In genomic region chr11:96270996-96271540, GRCm38 (mm10) we compare ENCODE assay signal across 8 mouse cellular contexts. TPM values are rescaled to one million over a fixed set of nuclear protein-coding genes. Genes with fewer than 3 reads are reported as not detected.
DNase-seq lines count a peak whose midpoint lies in the region; ATAC-seq lines count a peak whose summit lies in the region.

Gene Hoxb9 (plus strand): TSS chr11:96271457.

- H3K4me3 ChIP-seq in midbrain, embryonic 13.5 days (replicated peaks), result peak within 1 kb of the TSS; percentile 6; the same call in 1 of the 2 replicates
- no peak within 1 kb of the TSS for H3K4me3 ChIP-seq in midbrain, embryonic 16.5 days (ENCODE audit: low read depth, low read length)
- H3K4me3 ChIP-seq in embryonic facial prominence, embryonic 13.5 days, result peak within 1 kb of the TSS; percentile 23

- H3K4me1 ChIP-seq in midbrain, embryonic 13.5 days (replicated peaks), result peaks cover 6% of the 10 kb centered on the region
- no peaks in the 10 kb centered on the region; the same call in 1 of the 2 replicates for H3K4me1 ChIP-seq in midbrain, embryonic 16.5 days (ENCODE audit: control insufficient read depth, insufficient read depth, low read length)
- H3K4me1 ChIP-seq in embryonic facial prominence, embryonic 13.5 days, result peaks cover 10% of the 10 kb centered on the region; the same call in 1 of the 2 replicates

- no peak within 1 kb of the TSS for H3K27ac ChIP-seq in midbrain, embryonic 13.5 days
- H3K27ac ChIP-seq in midbrain, embryonic 16.5 days (ENCODE audit: low read length), result no peak within 1 kb of the TSS
- no peak within 1 kb of the TSS for H3K27ac ChIP-seq in embryonic facial prominence, embryonic 13.5 days

- peak within 1 kb of the TSS; percentile 9; the same call in 1 of the 2 replicates for H3K4me2 ChIP-seq in midbrain, embryonic 13.5 days (replicated peaks)
- H3K4me2 ChIP-seq in midbrain, embryonic 16.5 days (ENCODE audit: low read length), result no peak within 1 kb of the TSS
- peak within 1 kb of the TSS; percentile 26 for H3K4me2 ChIP-seq in embryonic facial prominence, embryonic 13.5 days

- peak; percentile 72 to 88 for DNase-seq in kidney, postnatal 25 days
- DNase-seq in testis, postnatal 14 days (ENCODE audit: low spot score), result peak; percentile 45
- DNase-seq in spleen, postnatal 14 days (ENCODE audit: low spot score in 2 of 2), result no peak
- no peak for DNase-seq in gastrocnemius, postnatal 4 days (ENCODE audit: low spot score in 2 of 2)
- DNase-seq in frontal cortex, postnatal 25 days (ENCODE audit: low spot score in 2 of 2), result no peak

- no peak within 1 kb of the TSS for H3K9ac ChIP-seq in midbrain, embryonic 13.5 days (replicated peaks)
- no peak within 1 kb of the TSS for H3K9ac ChIP-seq in midbrain, embryonic 16.5 days (ENCODE audit: low read depth, low read length)
- no peak within 1 kb of the TSS for H3K9ac ChIP-seq in embryonic facial prominence, embryonic 13.5 days

- H3K27me3 ChIP-seq in midbrain, embryonic 13.5 days, result peaks cover 100% of the 10 kb centered on the region
- H3K27me3 ChIP-seq in midbrain, embryonic 16.5 days (ENCODE audit: control insufficient read depth, insufficient read depth, low read depth, low read length), result peaks cover 91% of the 10 kb centered on the region
- H3K27me3 ChIP-seq in embryonic facial prominence, embryonic 13.5 days, result peaks cover 99% of the 10 kb centered on the region

- ATAC-seq in midbrain, embryonic 13.5 days, result no peak
- no peak for ATAC-seq in midbrain, embryonic 16.5 days
- no peak for ATAC-seq in embryonic facial prominence, embryonic 13.5 days (ENCODE audit: insufficient number of reproducible peaks, insufficient read depth, low FRiP score, low TSS enrichment, low read depth)

- no peaks in the 10 kb centered on the region for H3K36me3 ChIP-seq in midbrain, embryonic 13.5 days
- H3K36me3 ChIP-seq in midbrain, embryonic 16.5 days (ENCODE audit: control insufficient read depth, insufficient read depth, low read length), result no peaks in the 10 kb centered on the region
- no peaks in the 10 kb centered on the region for H3K36me3 ChIP-seq in embryonic facial prominence, embryonic 13.5 days

- under 1% methylated on average over 40 of the region's 40 CpGs for WGBS in midbrain, embryonic 13.5 days
- under 1% methylated on average over 40 of the region's 40 CpGs for WGBS in midbrain, embryonic 16.5 days
- under 1% methylated on average over 39 of the region's 40 CpGs for WGBS in embryonic facial prominence, embryonic 13.5 days

- no peaks in the 10 kb centered on the region for H3K9me3 ChIP-seq in midbrain, embryonic 13.5 days
- H3K9me3 ChIP-seq in midbrain, embryonic 16.5 days (replicated peaks; ENCODE audit: control insufficient read depth, low read length, poor library complexity, severe bottlenecking), result no peaks in the 10 kb centered on the region
- H3K9me3 ChIP-seq in embryonic facial prominence, embryonic 13.5 days, result no peaks in the 10 kb centered on the region

RNA-seq across cellular contexts. Expression of gene Hoxb9, which starts in this region (rescaled TPM):
- polyA plus RNA-seq in midbrain, embryonic 13.5 days (2015; fragmentation: Nextera tagmentation; extraction: Ambion mirVana), result not detected in 2 replicates
- polyA plus RNA-seq in midbrain, embryonic 16.5 days (2015; fragmentation: Nextera tagmentation; extraction: Ambion mirVana), result not detected in 2 replicates
- polyA plus RNA-seq in embryonic facial prominence, embryonic 13.5 days (2015; fragmentation: Nextera tagmentation; extraction: Ambion mirVana), result 0.13 TPM in 1 of 2 replicates, not detected in the other
- total RNA-seq in gastrocnemius, postnatal 4 days (2021), result 1 to 10 TPM; 1.1 to 1.5 TPM

Comparison
In these comparisons a context has a peak if more than half of its experiments do, and no peak if none do; other contexts are left out.
1. DNase-seq: peak in kidney, postnatal 25 days (2 of 2) and testis, postnatal 14 days (single experiment); none in spleen, postnatal 14 days (0 of 2), gastrocnemius, postnatal 4 days (0 of 2) and frontal cortex, postnatal 25 days (0 of 2).